Mouse (Mus musculus) embryonic facial prominence, embryonic 10.5 days (tissue): ENCODE measurements around the gene Arid4a. TPM values are rescaled to one million over a fixed set of nuclear protein-coding genes. Genes with fewer than 3 reads are reported as not detected.

Experiments used
- DNase-seq: peaks from one replicate; pipeline ENCODE4 v3.0.0-alpha.2; 2017; ENCODE audit warnings: low spot score
- H3K27ac ChIP-seq: fragments of 300-500 bp; sonication (generic); replicated peaks from 2 replicates; pipeline ENCODE4 v1.5.1; 2016; ENCODE audit warnings: mild to moderate bottlenecking
- H3K27me3 ChIP-seq: fragments of 300-500 bp; sonication (generic); replicated peaks from 2 replicates; pipeline ENCODE4 v1.6.1; 2016; ENCODE audit warnings: low read depth, mild to moderate bottlenecking; ENCODE audit not compliant: poor library complexity, severe bottlenecking
- H3K36me3 ChIP-seq: fragments of 300-500 bp; sonication (generic); replicated peaks from 2 replicates; pipeline ENCODE4 v1.6.1; 2016; ENCODE audit warnings: mild to moderate bottlenecking, moderate library complexity
- H3K4me1 ChIP-seq: fragments of 300-500 bp; sonication (generic); 2 replicates; pipeline ENCODE4 v1.6.1; 2016
- H3K4me3 ChIP-seq: fragments of 300-500 bp; sonication (generic); 2 replicates; pipeline ENCODE4 v1.5.1; 2016; ENCODE audit warnings: mild to moderate bottlenecking, moderate library complexity
- H3K9me3 ChIP-seq: fragments of 300-500 bp; sonication (generic); 2 replicates; pipeline ENCODE4 v1.6.1; 2016; ENCODE audit warnings: mild to moderate bottlenecking
- WGBS: fragments of 180-500 bp; shearing (Covaris S2); methylation state at CpG from one replicate; pipeline ENCODE4 v1.1.7; 2016; 5-methylcytosine and 5-hydroxymethylcytosine counted together
- polyA plus RNA-seq: library from polyadenylated mRNA; unstranded; fragments of >200 nt; fragmentation: Nextera tagmentation; extraction: Ambion mirVana; gene quantifications from 2 replicates; pipeline ENCODE4 v1.2.1, GENCODE M21; 2016

Gene Arid4a
- polyA plus RNA-seq, 1 experiment from 2014 or later, result 26.6 TPM

- Histone ChIP-seq H3K27ac (peak overlapping the region; percentile 61; the same call in 1 of the 2 replicates), H3K4me3 (no peak overlapping the region), H3K4me1 (peaks cover 8% of the 10 kb centered on the region), H3K36me3 (peaks cover 38% of the 10 kb centered on the region), H3K9me3 (no peaks in the 10 kb centered on the region), H3K27me3 (no peaks in the 10 kb centered on the region)
- WGBS, result 74% methylated on average over 7 of the region's 7 CpGs
- DNase-seq, result peak; percentile 68
These were observed 32.3 kb downstream of the Arid4a start for GRCm38 (mm10) chr12:71048117-71048516.

GRCm38 (mm10) chr12:71048561-71048960 is 32.8 kb downstream of the Arid4a start:
- no peak for DNase-seq
- Histone ChIP-seq H3K27me3 (no peaks in the 10 kb centered on the region), H3K4me1 (peaks cover 8% of the 10 kb centered on the region), H3K36me3 (peaks cover 35% of the 10 kb centered on the region), H3K27ac (no peak overlapping the region), H3K4me3 (no peak overlapping the region), H3K9me3 (no peaks in the 10 kb centered on the region)
- WGBS, result 95% methylated on average over 1 of the region's 1 CpGs

- WGBS, result 91% methylated on average over 10 of the region's 10 CpGs
- peaks cover 8% of the 10 kb centered on the region for H3K4me1 ChIP-seq
- H3K9me3 ChIP-seq, result no peaks in the 10 kb centered on the region
- H3K27me3 ChIP-seq, result no peaks in the 10 kb centered on the region
- no peak overlapping the region for H3K27ac ChIP-seq
- peaks cover 27% of the 10 kb centered on the region for H3K36me3 ChIP-seq
- DNase-seq, result no peak
- no peak overlapping the region for H3K4me3 ChIP-seq
These were observed 33.9 kb downstream of the Arid4a start for GRCm38 (mm10) chr12:71049596-71050265.

GRCm38 (mm10) chr12:71051079-71051478 is 35.3 kb downstream of the Arid4a start:
- Histone ChIP-seq H3K27me3 (no peaks in the 10 kb centered on the region), H3K4me1 (peaks cover 8% of the 10 kb centered on the region), H3K9me3 (no peaks in the 10 kb centered on the region), H3K36me3 (peaks cover 21% of the 10 kb centered on the region), H3K27ac (no peak overlapping the region), H3K4me3 (no peak overlapping the region)
- no peak for DNase-seq
- 71% methylated on average over 3 of the region's 3 CpGs for WGBS

GRCm38 (mm10) chr12:71052341-71052995 is 36.7 kb downstream of the Arid4a start:
- no peak for DNase-seq
- Histone ChIP-seq H3K4me3 (no peak overlapping the region), H3K27ac (no peak overlapping the region), H3K4me1 (peaks cover 8% of the 10 kb centered on the region), H3K9me3 (no peaks in the 10 kb centered on the region), H3K27me3 (no peaks in the 10 kb centered on the region), H3K36me3 (peaks cover 21% of the 10 kb centered on the region)
- WGBS, result 92% methylated on average over 7 of the region's 7 CpGs

- 86% methylated on average over 1 of the region's 1 CpGs for WGBS
- Histone ChIP-seq H3K27me3 (no peaks in the 10 kb centered on the region), H3K27ac (no peak overlapping the region)
These were observed 37.2 kb downstream of the Arid4a start for GRCm38 (mm10) chr12:71053031-71053430.

GRCm38 (mm10) chr12:71053486-71053885 is 37.7 kb downstream of the Arid4a start:
- WGBS, result 90% methylated on average over 1 of the region's 1 CpGs
- DNase-seq, result no peak
- peaks cover 22% of the 10 kb centered on the region for H3K36me3 ChIP-seq
- no peaks in the 10 kb centered on the region for H3K9me3 ChIP-seq
- no peaks in the 10 kb centered on the region for H3K27me3 ChIP-seq
- no peak overlapping the region for H3K27ac ChIP-seq
- H3K4me3 ChIP-seq, result no peak overlapping the region
- H3K4me1 ChIP-seq, result no peaks in the 10 kb centered on the region

More at GRCm38 (mm10) chr12:71053031-71053430, 37.2 kb downstream of the Arid4a start:
- Histone ChIP-seq H3K36me3 (peaks cover 22% of the 10 kb centered on the region), H3K4me3 (no peak overlapping the region), H3K4me1 (peaks cover 4% of the 10 kb centered on the region), H3K9me3 (no peaks in the 10 kb centered on the region)
- no peak for DNase-seq

- no peaks in the 10 kb centered on the region for H3K9me3 ChIP-seq
- WGBS, result 86% methylated on average over 3 of the region's 3 CpGs
- H3K27ac ChIP-seq, result no peak overlapping the region
- DNase-seq, result no peak
- H3K36me3 ChIP-seq, result peaks cover 29% of the 10 kb centered on the region
- no peaks in the 10 kb centered on the region for H3K27me3 ChIP-seq
- no peaks in the 10 kb centered on the region for H3K4me1 ChIP-seq
- H3K4me3 ChIP-seq, result no peak overlapping the region
These were observed 39.7 kb downstream of the Arid4a start for GRCm38 (mm10) chr12:71055537-71055936.

GRCm38 (mm10) chr12:71059741-71060140 is 44.0 kb downstream of the Arid4a start:
- no peak overlapping the region for H3K4me3 ChIP-seq
- peaks cover 62% of the 10 kb centered on the region for H3K36me3 ChIP-seq
- no peaks in the 10 kb centered on the region for H3K9me3 ChIP-seq
- no peaks in the 10 kb centered on the region for H3K27me3 ChIP-seq
- DNase-seq, result no peak
- H3K4me1 ChIP-seq, result no peaks in the 10 kb centered on the region
- H3K27ac ChIP-seq, result no peak overlapping the region
- WGBS, result 95% methylated on average over 7 of the region's 7 CpGs

GRCm38 (mm10) chr12:71069846-71070245 is 54.1 kb downstream of the Arid4a start:
- H3K36me3 ChIP-seq, result peaks cover 95% of the 10 kb centered on the region
- no peaks in the 10 kb centered on the region for H3K9me3 ChIP-seq
- H3K4me3 ChIP-seq, result no peak overlapping the region
- H3K27me3 ChIP-seq, result no peaks in the 10 kb centered on the region
- H3K27ac ChIP-seq, result no peak overlapping the region
- no peaks in the 10 kb centered on the region for H3K4me1 ChIP-seq
- DNase-seq, result no peak
- WGBS, result 94% methylated on average over 17 of the region's 17 CpGs

- no peaks in the 10 kb centered on the region for H3K27me3 ChIP-seq
- H3K36me3 ChIP-seq, result peaks cover 98% of the 10 kb centered on the region
- no peaks in the 10 kb centered on the region for H3K9me3 ChIP-seq
- H3K27ac ChIP-seq, result no peak overlapping the region
- WGBS, result 92% methylated on average over 4 of the region's 4 CpGs
- no peak for DNase-seq
- no peak overlapping the region for H3K4me3 ChIP-seq
- H3K4me1 ChIP-seq, result no peaks in the 10 kb centered on the region
These were observed 56.3 kb downstream of the Arid4a start for GRCm38 (mm10) chr12:71072048-71072447.

- H3K4me3 ChIP-seq, result no peak overlapping the region
- H3K4me1 ChIP-seq, result no peaks in the 10 kb centered on the region
- no peaks in the 10 kb centered on the region for H3K9me3 ChIP-seq
- peaks cover 86% of the 10 kb centered on the region for H3K36me3 ChIP-seq
- DNase-seq, result peak; percentile 24
- H3K27me3 ChIP-seq, result no peaks in the 10 kb centered on the region
- WGBS, result 69% methylated on average over 12 of the region's 12 CpGs
- no peak overlapping the region for H3K27ac ChIP-seq
These were observed 57.4 kb downstream of the Arid4a start for GRCm38 (mm10) chr12:71073113-71073730.

- Histone ChIP-seq H3K27me3 (no peaks in the 10 kb centered on the region), H3K27ac (no peak overlapping the region), H3K4me3 (no peak overlapping the region), H3K36me3 (peaks cover 33% of the 10 kb centered on the region), H3K4me1 (no peaks in the 10 kb centered on the region), H3K9me3 (no peaks in the 10 kb centered on the region)
- 90% methylated on average over 8 of the region's 8 CpGs for WGBS
- DNase-seq, result no peak
These were observed 70.5 kb downstream of the Arid4a start for GRCm38 (mm10) chr12:71086331-71086730.
